Mouse (Mus musculus): Measurements from ENCODE around the gene Zfp207. TPM values are rescaled to one million over a fixed set of nuclear protein-coding genes. Genes with fewer than 3 reads are reported as not detected.
"Not testable (repeated sequence)": the region's sequence is repeated elsewhere in the genome, so short reads cannot be mapped to it uniquely, and the experiment has no call there.

The Zfp207 gene
- polyA plus RNA-seq, 1 experiment from 2014 or later = 322 TPM

DNA sequence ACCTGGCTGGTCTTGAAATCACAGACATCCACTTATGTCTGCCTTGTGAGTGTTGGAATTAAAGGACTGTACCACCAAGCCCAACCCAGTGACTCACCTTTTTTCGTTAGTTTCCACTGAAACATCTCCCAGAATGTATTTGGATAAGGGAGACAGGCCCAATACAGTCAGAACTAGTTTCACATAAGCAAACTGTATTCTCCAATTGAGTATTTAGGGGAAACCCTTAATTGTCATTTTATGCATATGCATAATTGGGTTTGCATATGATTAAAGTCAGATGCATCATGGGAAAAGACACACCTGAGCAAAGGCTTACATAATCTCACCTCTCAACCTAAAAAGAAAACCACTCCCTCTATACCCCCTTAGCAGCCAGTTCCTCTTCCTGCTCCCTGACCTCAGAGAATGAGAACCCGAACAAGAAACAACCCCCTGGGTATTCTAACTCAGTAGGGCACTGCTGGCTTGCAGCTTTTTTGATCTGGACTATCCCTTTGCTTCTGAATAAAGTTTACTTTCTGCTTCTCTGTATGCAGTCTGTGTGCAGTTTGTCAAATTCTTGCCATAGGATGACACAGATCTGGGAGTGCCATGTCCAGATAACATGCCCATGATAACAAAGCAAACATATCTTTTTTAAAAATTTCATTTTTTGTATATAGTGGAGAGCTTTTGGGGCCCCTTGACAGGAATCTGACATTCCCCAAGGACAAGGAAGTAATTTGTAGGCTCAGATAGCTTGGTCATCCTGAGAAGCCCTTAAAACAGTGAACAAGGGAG lies 37.3 kb downstream of the Zfp207 start:
- no peak for DNase-seq (ENCODE audit: low spot score)
- Histone ChIP-seq H3K27me3 (replicated peaks; ENCODE audit: low read depth, poor library complexity, severe bottlenecking) (no peaks in the 10 kb centered on the region), H3K4me1 (no peaks in the 10 kb centered on the region), H3K27ac (replicated peaks) (no peak overlapping the region), H3K9me3 (peaks cover 4% of the 10 kb centered on the region; the same call in 1 of the 2 replicates), H3K4me3 (no peak overlapping the region), H3K36me3 (replicated peaks) (peaks cover 16% of the 10 kb centered on the region)
- 63% methylated on average over 2 of the region's 2 CpGs for WGBS

- no peak overlapping the region for H3K27ac ChIP-seq (replicated peaks)
- no peak for DNase-seq (ENCODE audit: low spot score)
- no peaks in the 10 kb centered on the region for H3K4me1 ChIP-seq
- H3K9me3 ChIP-seq = peaks cover 4% of the 10 kb centered on the region; the same call in 1 of the 2 replicates
- 85% methylated on average over 7 of the region's 7 CpGs for WGBS
- no peak overlapping the region for H3K4me3 ChIP-seq
- H3K27me3 ChIP-seq (replicated peaks; ENCODE audit: low read depth, poor library complexity, severe bottlenecking) = no peaks in the 10 kb centered on the region
- peaks cover 9% of the 10 kb centered on the region for H3K36me3 ChIP-seq (replicated peaks)
Observed at GRCm38 (mm10) chr11:80421421-80422047, 38.5 kb downstream of the Zfp207 start.

DNA sequence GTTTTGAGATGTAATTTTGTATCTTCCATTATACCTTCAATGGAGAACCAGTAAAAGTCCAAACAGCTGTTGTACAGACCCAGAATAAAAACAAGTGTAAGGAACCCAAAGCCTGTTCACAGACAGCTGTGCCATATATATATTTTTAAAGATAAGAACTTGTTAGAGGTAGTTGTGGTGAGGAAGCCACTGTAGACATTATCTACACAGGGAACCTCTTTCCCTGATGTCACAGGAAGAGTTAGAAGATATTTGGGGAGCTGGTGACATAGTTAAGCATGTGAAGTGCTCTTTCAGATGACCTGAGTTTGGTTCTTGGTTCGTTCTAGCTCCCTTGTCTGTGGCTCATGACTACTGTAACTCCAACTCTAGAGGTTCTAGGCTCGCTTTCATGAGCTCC lies 41.6 kb downstream of the Zfp207 start:
- no peak overlapping the region for H3K27ac ChIP-seq (replicated peaks)
- no peaks in the 10 kb centered on the region for H3K36me3 ChIP-seq (replicated peaks)
- peaks cover 10% of the 10 kb centered on the region for H3K4me1 ChIP-seq
- WGBS = 82% methylated on average over 2 of the region's 2 CpGs
- no peak overlapping the region for H3K4me3 ChIP-seq
- DNase-seq (ENCODE audit: low spot score) = no peak
- H3K9me3 ChIP-seq = no peaks in the 10 kb centered on the region
- no peaks in the 10 kb centered on the region for H3K27me3 ChIP-seq (replicated peaks; ENCODE audit: low read depth, poor library complexity, severe bottlenecking)

DNA sequence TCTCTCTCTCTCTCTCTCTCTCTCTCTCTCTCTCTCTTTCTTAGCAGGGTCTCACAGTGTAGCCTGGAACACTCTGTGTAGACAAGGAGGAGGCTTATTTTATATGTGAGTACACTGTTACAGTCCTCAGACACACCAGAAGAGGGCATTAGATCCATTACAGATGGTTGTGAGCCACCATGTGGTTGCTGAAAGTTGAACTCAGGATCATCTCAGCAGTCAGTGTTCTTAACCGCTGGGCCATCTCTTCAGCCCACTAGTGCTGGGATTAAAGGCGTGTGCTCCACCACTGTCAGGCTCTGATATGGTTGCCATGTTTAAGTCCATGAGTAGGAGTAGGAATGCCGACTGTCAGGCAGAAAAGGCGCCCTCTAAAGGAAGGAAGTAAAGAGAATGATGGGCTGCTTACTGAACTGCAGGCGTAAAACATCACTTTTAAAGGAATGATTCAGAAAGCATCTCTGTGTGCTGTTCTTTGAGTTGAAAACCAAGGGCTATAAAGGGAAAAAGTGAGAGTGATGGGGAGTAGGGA lies 42.2 kb downstream of the Zfp207 start:
- no peaks in the 10 kb centered on the region for H3K36me3 ChIP-seq (replicated peaks)
- H3K4me3 ChIP-seq = no peak overlapping the region
- H3K4me1 ChIP-seq = peaks cover 13% of the 10 kb centered on the region
- no peaks in the 10 kb centered on the region for H3K9me3 ChIP-seq
- H3K27me3 ChIP-seq (replicated peaks; ENCODE audit: low read depth, poor library complexity, severe bottlenecking) = no peaks in the 10 kb centered on the region
- 64% methylated on average over 5 of the region's 5 CpGs for WGBS
- H3K27ac ChIP-seq (replicated peaks) = no peak overlapping the region
- DNase-seq (ENCODE audit: low spot score) = no peak

DNA sequence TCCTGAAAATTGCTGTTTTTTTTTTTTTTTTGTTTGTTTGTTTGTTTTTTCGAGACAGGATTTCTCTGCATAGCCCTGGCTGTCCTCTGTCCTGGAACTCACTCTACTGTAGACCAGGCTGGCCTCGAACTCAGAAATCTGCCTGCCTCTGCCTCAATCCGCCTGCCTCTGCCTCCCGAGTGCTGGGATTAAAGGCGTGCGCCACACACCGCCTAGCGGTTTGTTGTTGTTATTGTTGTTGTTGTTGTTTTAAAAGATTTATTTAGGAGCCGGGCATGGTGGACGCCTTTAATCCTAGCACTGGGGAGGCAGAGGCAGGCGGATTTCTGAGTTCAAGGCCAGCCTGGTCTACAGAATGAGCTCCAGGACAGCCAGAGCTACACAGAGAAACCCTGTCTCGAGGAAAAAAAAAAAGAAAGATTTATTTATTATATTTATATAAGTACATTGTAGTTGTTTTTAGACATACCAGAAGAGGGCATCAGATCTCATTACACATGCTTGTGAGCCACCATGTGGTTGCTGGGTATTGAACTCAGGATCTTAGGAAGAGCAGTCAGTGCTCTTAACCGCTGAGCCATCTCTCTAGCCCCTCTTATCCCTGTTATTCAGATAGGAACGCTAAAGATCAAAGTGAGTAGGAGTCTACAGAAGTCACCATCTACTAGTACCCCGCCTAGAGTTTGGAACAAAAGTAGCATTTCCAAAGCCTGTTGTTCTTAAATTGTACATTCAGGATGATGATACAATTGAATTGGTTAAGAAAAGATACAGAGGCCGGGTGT lies 43.1 kb downstream of the Zfp207 start:
- DNase-seq (ENCODE audit: low spot score); H3K27me3 ChIP-seq (replicated peaks; ENCODE audit: low read depth, poor library complexity, severe bottlenecking); H3K9me3 ChIP-seq: not testable (repeated sequence)

DNA sequence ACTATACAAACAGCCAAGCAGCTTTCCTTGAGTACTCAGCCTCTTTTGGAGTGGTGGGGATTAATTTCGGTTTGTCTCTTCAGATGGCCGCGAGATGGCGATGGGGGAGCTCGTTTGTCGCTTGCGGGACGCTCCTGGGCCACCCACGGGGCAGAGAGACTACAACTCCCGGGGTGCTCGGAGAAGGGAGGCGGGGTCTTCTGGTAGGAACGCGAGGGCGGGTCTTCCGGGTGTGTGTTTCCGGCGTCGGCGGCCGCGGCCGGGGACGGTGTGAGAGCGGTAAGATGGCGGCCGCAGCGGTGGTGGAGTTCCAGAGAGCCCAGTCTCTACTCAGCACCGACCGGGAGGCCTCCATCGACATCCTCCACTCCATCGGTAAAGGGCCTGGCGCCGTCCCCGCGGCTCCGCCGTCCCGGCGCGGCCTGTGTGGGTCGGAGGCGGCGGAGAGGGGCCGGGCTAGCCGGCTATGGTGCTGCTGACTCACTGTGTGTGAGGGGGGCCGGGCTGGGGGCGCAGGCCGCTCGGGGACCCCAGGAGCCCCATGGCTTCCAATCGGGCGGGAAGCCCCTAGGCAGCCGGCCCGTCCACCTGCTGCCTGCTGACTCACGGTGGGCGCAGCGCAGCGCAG lies 45.4 kb downstream of the Zfp207 start, which contains the start of gene Psmd11:
Psmd11 (plus strand) TSS at position 235 of the 628 bp plus-strand sequence.
- Histone ChIP-seq H3K27ac (replicated peaks) (peak within 1 kb of the TSS; percentile 97), H3K4me1 (peaks cover 13% of the 10 kb centered on the region), H3K9me3 (no peaks in the 10 kb centered on the region), H3K36me3 (replicated peaks) (peaks cover 19% of the 10 kb centered on the region), H3K4me3 (peak within 1 kb of the TSS; percentile 94), H3K27me3 (replicated peaks; ENCODE audit: low read depth, poor library complexity, severe bottlenecking) (no peaks in the 10 kb centered on the region)
- WGBS = under 1% methylated on average over 58 of the region's 58 CpGs
- peak; percentile 97 for DNase-seq (ENCODE audit: low spot score)

More for the DNA sequence above, 43.1 kb downstream of the Zfp207 start:
- H3K27ac ChIP-seq (replicated peaks); H3K36me3 ChIP-seq (replicated peaks); H3K4me3 ChIP-seq: not testable (repeated sequence)
- H3K4me1 ChIP-seq = peaks cover 13% of the 10 kb centered on the region
- WGBS = 80% methylated on average over 16 of the region's 16 CpGs

- no peaks in the 10 kb centered on the region for H3K9me3 ChIP-seq
- peak overlapping the region; percentile 97 for H3K27ac ChIP-seq (replicated peaks)
- H3K4me3 ChIP-seq = peak overlapping the region; percentile 94
- H3K4me1 ChIP-seq = peaks cover 13% of the 10 kb centered on the region
- H3K36me3 ChIP-seq (replicated peaks) = peaks cover 24% of the 10 kb centered on the region
- H3K27me3 ChIP-seq (replicated peaks; ENCODE audit: low read depth, poor library complexity, severe bottlenecking) = no peaks in the 10 kb centered on the region
- under 1% methylated on average over 37 of the region's 37 CpGs for WGBS
- no peak for DNase-seq (ENCODE audit: low spot score)
Observed at GRCm38 (mm10) chr11:80429009-80429475, 46.0 kb downstream of the Zfp207 start.

DNA sequence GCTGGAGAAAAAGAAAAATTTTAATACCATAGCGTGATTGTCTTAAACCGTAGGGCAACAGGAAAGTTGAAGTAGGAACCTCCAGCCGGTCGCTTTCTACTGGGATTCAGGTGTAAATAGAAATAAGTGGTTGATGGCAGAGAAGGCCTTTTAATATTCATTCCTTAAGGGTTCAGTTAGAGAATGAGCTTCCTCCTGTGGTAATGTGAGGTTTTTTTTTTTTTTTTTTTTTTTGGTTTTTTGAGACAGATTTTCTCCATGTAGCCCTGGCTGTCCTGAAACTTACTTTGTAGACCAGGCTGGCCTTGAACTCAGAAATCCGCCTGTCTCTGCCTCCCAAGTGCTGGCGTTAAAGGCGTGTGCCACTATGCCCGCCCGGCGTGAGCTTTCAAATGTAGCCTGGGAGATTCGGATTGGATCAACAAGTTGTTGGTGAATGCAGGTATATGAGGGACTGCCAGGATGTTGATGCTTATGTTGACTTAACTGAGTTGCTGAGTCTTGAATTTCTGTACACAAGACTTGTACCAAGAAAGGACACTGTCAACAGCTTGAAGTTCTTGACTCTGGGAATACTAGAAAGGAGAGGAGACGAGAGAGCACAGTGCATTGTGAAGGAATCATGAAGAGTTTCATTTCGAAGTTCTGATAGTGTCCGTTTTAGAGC lies 46.6 kb downstream of the Zfp207 start:
- WGBS = 65% methylated on average over 14 of the region's 14 CpGs
- DNase-seq (ENCODE audit: low spot score) = no peak
- Histone ChIP-seq H3K36me3 (replicated peaks) (peaks cover 30% of the 10 kb centered on the region), H3K27ac (replicated peaks) (peak overlapping the region; percentile 97; the same call in 1 of the 2 replicates), H3K4me3 (peak overlapping the region; percentile 94), H3K4me1 (peaks cover 13% of the 10 kb centered on the region), H3K9me3 (no peaks in the 10 kb centered on the region), H3K27me3 (replicated peaks; ENCODE audit: low read depth, poor library complexity, severe bottlenecking) (no peaks in the 10 kb centered on the region)

DNA sequence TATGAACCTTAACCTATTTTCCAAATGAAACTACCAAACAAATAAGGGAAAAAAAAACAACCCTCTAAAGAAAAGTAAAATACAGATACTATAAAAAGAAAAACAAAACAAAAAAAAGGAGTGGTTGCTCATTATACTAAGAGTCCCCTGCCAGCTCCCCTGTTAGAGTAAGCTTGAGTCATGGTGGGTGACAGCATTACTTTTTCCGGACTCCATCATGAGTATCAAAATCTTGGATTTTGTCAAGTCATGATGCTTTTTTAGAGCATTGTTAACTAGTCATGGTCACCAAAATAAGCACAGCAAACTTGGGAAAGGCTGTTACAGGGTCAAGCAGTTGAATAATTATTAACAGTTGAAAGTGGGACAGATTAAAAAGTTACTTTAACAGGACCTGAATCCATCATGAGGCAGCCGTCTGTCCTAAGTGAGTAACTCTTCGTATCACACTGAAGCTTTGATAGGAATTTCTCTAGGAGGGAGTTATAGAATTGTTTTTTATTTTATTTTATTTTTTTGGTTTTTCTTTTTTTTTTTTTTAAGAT lies 47.4 kb downstream of the Zfp207 start:
- DNase-seq (ENCODE audit: low spot score) = no peak
- peaks cover 38% of the 10 kb centered on the region for H3K36me3 ChIP-seq (replicated peaks)
- WGBS = 96% methylated on average over 3 of the region's 3 CpGs
- no peaks in the 10 kb centered on the region for H3K9me3 ChIP-seq
- H3K4me1 ChIP-seq = peaks cover 13% of the 10 kb centered on the region
- H3K27me3 ChIP-seq (replicated peaks; ENCODE audit: low read depth, poor library complexity, severe bottlenecking) = no peaks in the 10 kb centered on the region
- no peak overlapping the region for H3K4me3 ChIP-seq
- no peak overlapping the region for H3K27ac ChIP-seq (replicated peaks)

GRCm38 (mm10) chr11:80446916-80447315 lies 63.8 kb downstream of the Zfp207 start:
- Histone ChIP-seq H3K4me3 (no peak overlapping the region), H3K4me1 (no peaks in the 10 kb centered on the region), H3K9me3 (no peaks in the 10 kb centered on the region), H3K27me3 (replicated peaks; ENCODE audit: low read depth, poor library complexity, severe bottlenecking) (no peaks in the 10 kb centered on the region), H3K27ac (replicated peaks) (no peak overlapping the region), H3K36me3 (replicated peaks) (peaks cover 100% of the 10 kb centered on the region)
- 93% methylated on average over 3 of the region's 3 CpGs for WGBS
- DNase-seq (ENCODE audit: low spot score) = no peak

DNA sequence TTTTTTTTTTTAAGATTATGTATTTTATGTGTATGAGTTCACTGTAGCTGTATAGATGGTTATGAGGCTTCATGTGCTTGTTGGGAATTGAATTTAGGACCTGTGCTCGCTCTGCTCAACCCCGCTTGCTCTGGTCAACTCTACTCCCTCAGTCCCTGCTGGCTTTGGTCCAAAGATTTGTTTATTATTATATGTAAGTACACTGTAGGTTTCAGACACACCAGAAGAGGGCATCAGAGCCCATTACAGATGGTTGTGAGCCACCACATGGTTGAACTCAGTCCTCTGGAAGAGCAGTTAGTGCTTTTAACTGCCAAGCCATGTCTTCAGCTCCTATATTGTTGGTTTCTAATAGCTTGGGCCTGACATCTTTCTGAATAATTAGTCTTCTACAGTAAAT lies 66.8 kb downstream of the Zfp207 start:
- Histone ChIP-seq H3K9me3 (no peaks in the 10 kb centered on the region), H3K27me3 (replicated peaks; ENCODE audit: low read depth, poor library complexity, severe bottlenecking) (no peaks in the 10 kb centered on the region), H3K4me3 (no peak overlapping the region), H3K36me3 (replicated peaks) (peaks cover 99% of the 10 kb centered on the region), H3K4me1 (no peaks in the 10 kb centered on the region), H3K27ac (replicated peaks) (no peak overlapping the region)
- 95% methylated on average over 2 of the region's 2 CpGs for WGBS
- DNase-seq (ENCODE audit: low spot score) = no peak

All from embryonic facial prominence, embryonic 10.5 days (tissue).